Mouse (Mus musculus) lung, adult 2 months (tissue): Measurements from ENCODE around the gene 6430531B16Rik.

Experiments used
- CTCF ChIP-seq: fragments of 200-500 bp; IDR thresholded peaks from 2 replicates; pipeline ENCODE4 v1.5.1; 2011; ENCODE audit warnings: mild to moderate bottlenecking, low read length, control low read depth; ENCODE audit not compliant: insufficient read depth
- POLR2A ChIP-seq: fragments of 200-500 bp; IDR thresholded peaks from 2 replicates; pipeline ENCODE4 v1.6.1; 2011; ENCODE audit warnings: low read depth, mild to moderate bottlenecking, control low read depth, low read length, borderline replicate concordance; ENCODE audit errors: extremely low read depth

GRCm38 (mm10) chr7:139951991-139952633, 26.4 kb downstream of the 6430531B16Rik start:
- TF ChIP-seq CTCF (no peak), POLR2A (no peak)
